Mouse (Mus musculus): ENCODE data around the gene Ankrd53. TPM values are rescaled to one million over a fixed set of nuclear protein-coding genes. Genes with fewer than 3 reads are reported as not detected.

Gene Ankrd53
- not detected for total RNA-seq (2023)

GRCm38 (mm10) chr6:83762344-83762743 is at the start of gene Ankrd53:
Gene Ankrd53 (plus strand): TSS chr6:83762644.

GRCm38 (mm10) chr6:83742761-83743160 is 19.7 kb upstream of the Ankrd53 start, which contains the start of gene Atp6v1b1:
Gene Atp6v1b1 (plus strand): TSS chr6:83742990.

DNA sequence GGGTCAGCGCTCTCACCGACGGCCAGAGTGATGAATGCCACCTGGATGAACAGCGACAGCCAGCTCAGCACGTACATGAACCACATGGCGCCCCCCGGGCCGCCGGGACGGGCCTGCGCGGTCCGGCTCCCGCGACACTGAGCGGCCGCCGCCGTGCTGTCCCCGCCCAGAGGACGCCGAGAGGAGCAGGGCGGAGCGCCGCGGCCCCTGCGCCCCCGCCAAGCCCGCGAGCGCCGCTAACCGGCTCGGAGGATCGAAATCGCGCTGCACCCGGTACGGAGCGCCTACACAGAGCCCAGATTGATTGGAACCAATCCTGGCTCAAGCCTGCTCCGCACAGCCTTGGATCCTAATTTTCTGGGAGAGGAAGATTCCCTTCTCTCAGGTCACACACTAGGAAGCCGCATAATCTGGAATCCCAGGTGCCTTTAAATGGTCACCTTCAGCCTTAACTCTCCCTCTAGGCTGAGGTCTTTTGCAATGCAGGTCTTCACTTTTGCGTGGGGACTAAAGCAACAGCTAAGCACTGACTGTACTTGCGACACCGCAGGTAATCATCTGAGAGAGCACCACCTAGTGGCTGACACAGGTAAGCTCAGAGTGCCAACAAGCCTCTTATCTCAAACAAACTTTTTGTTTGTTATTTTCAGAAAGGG is 13.3 kb downstream of the Ankrd53 start, which contains the start of gene Tex261:
Gene Tex261 (minus strand): TSS at position 176 of the 656 bp plus-strand sequence.

DNA sequence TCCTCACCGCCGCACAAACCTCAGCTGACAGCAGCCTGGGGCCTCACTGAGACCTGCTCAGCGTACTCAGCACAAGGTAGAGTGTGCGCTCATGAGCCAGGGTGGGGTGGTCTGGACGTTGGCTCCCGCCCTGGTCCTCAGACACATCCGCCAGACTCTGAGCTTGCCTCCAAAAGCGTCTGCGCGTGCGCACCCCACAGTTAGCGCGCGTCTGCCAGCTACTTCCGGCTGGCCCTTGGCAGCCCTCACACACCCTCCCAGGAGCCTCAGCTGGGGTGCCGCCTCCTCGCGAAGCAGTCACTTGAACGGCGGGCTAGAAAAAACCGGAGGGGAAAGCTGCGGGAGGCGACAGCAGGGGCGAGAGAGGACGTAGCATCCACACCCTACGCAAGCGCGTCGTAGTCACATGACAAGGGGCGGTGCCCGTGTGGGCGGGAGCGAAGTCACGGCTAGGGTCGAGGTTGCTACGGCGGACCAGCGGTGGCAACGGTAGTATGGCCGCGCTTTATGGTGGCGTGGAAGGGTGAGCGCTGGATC is 32.4 kb downstream of the Ankrd53 start, which contains the start of gene Nagk:
Gene Nagk (plus strand): TSS at position 223 of the 537 bp plus-strand sequence.

Other genes with a start within 250 kb of the Ankrd53 start
- gene Actg2, start 226.4 kb upstream of the Ankrd53 start, total RNA-seq (2023) = not detected
- gene Stambp, start 189.9 kb upstream of the Ankrd53 start, total RNA-seq (2023) = 23.9 TPM
- not detected for gene Clec4f, start 106.5 kb upstream of the Ankrd53 start, total RNA-seq (2023)
- gene Cd207, start 84.8 kb upstream of the Ankrd53 start, total RNA-seq (2023) = 0.34 TPM
- gene Vax2, start 51.4 kb upstream of the Ankrd53 start, total RNA-seq (2023) = not detected
- gene Atp6v1b1, start 19.7 kb upstream of the Ankrd53 start, total RNA-seq (2023) = not detected
- gene Tex261, start 13.2 kb downstream of the Ankrd53 start, total RNA-seq (2023) = 57.0 TPM
- gene Nagk, start 32.3 kb downstream of the Ankrd53 start, total RNA-seq (2023) = 9.9 TPM
- gene Paip2b, start 69.1 kb downstream of the Ankrd53 start, total RNA-seq (2023) = 64.9 TPM
- gene Zfp638, start 104.5 kb downstream of the Ankrd53 start, total RNA-seq (2023) = 143 TPM
- gene Dysf, start 245.9 kb downstream of the Ankrd53 start, total RNA-seq (2023) = not detected

All from CD8-positive naive resting alpha-beta T cell, adult 57 days (primary cell).